Mouse (Mus musculus): Measurements from ENCODE around the gene Atp7b.

Gene Atp7b

GRCm38 (mm10) chr8:22059821-22060445 lies at the start of gene Atp7b:
Gene Atp7b (minus strand): TSS chr8:22060305.
- no peak for DNase-seq (ENCODE audit: extremely low read depth, low read depth, low spot score)

GRCm38 (mm10) chr8:22107020-22107419 lies 46.9 kb upstream of the Atp7b start:
- no peak for DNase-seq (ENCODE audit: extremely low read depth, low read depth, low spot score)

GRCm38 (mm10) chr8:22091568-22091967 lies 31.5 kb upstream of the Atp7b start:
- no peak for DNase-seq (ENCODE audit: extremely low read depth, low read depth, low spot score)

GRCm38 (mm10) chr8:22089226-22089625 lies 29.1 kb upstream of the Atp7b start:
- no peak for DNase-seq (ENCODE audit: extremely low read depth, low read depth, low spot score)

- no peak for DNase-seq (ENCODE audit: extremely low read depth, low read depth, low spot score)
Measured at GRCm38 (mm10) chr8:22079313-22080007, 19.4 kb upstream of the Atp7b start.

- no peak for DNase-seq (ENCODE audit: extremely low read depth, low read depth, low spot score)
Measured at GRCm38 (mm10) chr8:22061126-22061525, 1.0 kb upstream of the Atp7b start.

- DNase-seq (ENCODE audit: extremely low read depth, low read depth, low spot score), result peak; percentile 62
Measured at GRCm38 (mm10) chr8:22060446-22060889, 363 bp upstream of the Atp7b start, which contains the start of gene Alg11. Gene Alg11 (plus strand): TSS chr8:22060721.

- DNase-seq (ENCODE audit: extremely low read depth, low read depth, low spot score), result no peak
Measured at GRCm38 (mm10) chr8:22059153-22059738, 859 bp downstream of the Atp7b start.

GRCm38 (mm10) chr8:22058368-22058767 lies 1.7 kb downstream of the Atp7b start:
- DNase-seq (ENCODE audit: extremely low read depth, low read depth, low spot score), result no peak

GRCm38 (mm10) chr8:22056850-22057249 lies 3.3 kb downstream of the Atp7b start:
- no peak for DNase-seq (ENCODE audit: extremely low read depth, low read depth, low spot score)

- DNase-seq (ENCODE audit: extremely low read depth, low read depth, low spot score), result no peak
Measured at GRCm38 (mm10) chr8:22055492-22055877, 4.6 kb downstream of the Atp7b start.

- no peak for DNase-seq (ENCODE audit: extremely low read depth, low read depth, low spot score)
Measured at GRCm38 (mm10) chr8:22054674-22055491, 5.2 kb downstream of the Atp7b start.

GRCm38 (mm10) chr8:22047699-22048464 lies 12.2 kb downstream of the Atp7b start:
- DNase-seq (ENCODE audit: extremely low read depth, low read depth, low spot score), result no peak

GRCm38 (mm10) chr8:22043706-22044105 lies 16.4 kb downstream of the Atp7b start:
- DNase-seq (ENCODE audit: extremely low read depth, low read depth, low spot score), result no peak

GRCm38 (mm10) chr8:22042515-22042914 lies 17.6 kb downstream of the Atp7b start:
- no peak for DNase-seq (ENCODE audit: extremely low read depth, low read depth, low spot score)

GRCm38 (mm10) chr8:22040153-22040509 lies 20.0 kb downstream of the Atp7b start:
- no peak for DNase-seq (ENCODE audit: extremely low read depth, low read depth, low spot score)

- DNase-seq (ENCODE audit: extremely low read depth, low read depth, low spot score), result peak; percentile 46
Measured at GRCm38 (mm10) chr8:22039468-22040152, 20.5 kb downstream of the Atp7b start.

GRCm38 (mm10) chr8:22037022-22037421 lies 23.1 kb downstream of the Atp7b start:
- no peak for DNase-seq (ENCODE audit: extremely low read depth, low read depth, low spot score)

- DNase-seq (ENCODE audit: extremely low read depth, low read depth, low spot score), result no peak
Measured at GRCm38 (mm10) chr8:22036137-22036536, 24.0 kb downstream of the Atp7b start.

GRCm38 (mm10) chr8:22030990-22031389 lies 29.1 kb downstream of the Atp7b start:
- no peak for DNase-seq (ENCODE audit: extremely low read depth, low read depth, low spot score)

Measured in fat pad, adult 2 months (tissue).